Mouse (Mus musculus) limb, embryonic 12.5 days (tissue): ENCODE measurements around the gene Ttyh3. TPM values are rescaled to one million over a fixed set of nuclear protein-coding genes. Genes with fewer than 3 reads are reported as not detected.
A peak's percentile ranks its signal among the peaks of the same experiment; 100 is the strongest.

Source experiments
- ATAC-seq: fragments of 200-750 bp; cut with Nextera tagmentation; 2 replicates; pipeline ENCODE4 v1.8.0; 2017; ENCODE audit warnings: low read depth, moderate TSS enrichment; ENCODE audit not compliant: insufficient number of reproducible peaks, insufficient read depth, low FRiP score, low TSS enrichment
- H3K27ac ChIP-seq: fragments of 300-500 bp; sonication (generic); 2 replicates; pipeline ENCODE4 v1.5.1; 2016; ENCODE audit warnings: mild to moderate bottlenecking, moderate library complexity
- H3K27me3 ChIP-seq: fragments of 300-500 bp; sonication (generic); 2 replicates; pipeline ENCODE4 v1.6.1; 2016; ENCODE audit warnings: mild to moderate bottlenecking, moderate library complexity
- H3K36me3 ChIP-seq: fragments of 300-500 bp; sonication (generic); 2 replicates; pipeline ENCODE4 v1.6.1; 2016; ENCODE audit warnings: mild to moderate bottlenecking, moderate library complexity
- H3K4me1 ChIP-seq: fragments of 300-500 bp; sonication (generic); replicated peaks from 2 replicates; pipeline ENCODE4 v1.6.1; 2016
- H3K4me2 ChIP-seq: fragments of 300-500 bp; sonication (generic); 2 replicates; pipeline ENCODE4 v1.6.1; 2016; ENCODE audit warnings: mild to moderate bottlenecking, moderate library complexity
- H3K4me3 ChIP-seq: fragments of 300-500 bp; sonication (generic); replicated peaks from 2 replicates; pipeline ENCODE4 v1.5.1; 2016; ENCODE audit warnings: mild to moderate bottlenecking
- H3K9ac ChIP-seq: fragments of 300-500 bp; sonication (generic); replicated peaks from 2 replicates; pipeline ENCODE4 v1.6.1; 2016; ENCODE audit warnings: mild to moderate bottlenecking, moderate library complexity
- H3K9me3 ChIP-seq: fragments of 300-500 bp; sonication (generic); 2 replicates; pipeline ENCODE4 v1.6.1; 2016; ENCODE audit warnings: mild to moderate bottlenecking, moderate library complexity
- whole genome bisulfite sequencing: fragments of 180-500 bp; shearing (Covaris S2); methylation state at CpG from one replicate; pipeline ENCODE4 v1.1.7; 2016; 5-methylcytosine and 5-hydroxymethylcytosine counted together
- polyA plus RNA-seq: library from polyadenylated mRNA; unstranded; fragments of >200 nt; fragmentation: Nextera tagmentation; extraction: Ambion mirVana; gene quantifications from 2 replicates; pipeline ENCODE4 v1.2.1, GENCODE M21; 2016

Ttyh3 gene
- polyA plus RNA-seq, 1 experiment from 2014 or later, result 48.8 TPM

- no peaks in the 10 kb centered on the region for H3K27me3 ChIP-seq
- 93% methylated on average over 5 of the region's 5 CpGs for WGBS
- no peak overlapping the region for H3K4me2 ChIP-seq
- H3K4me3 ChIP-seq, result no peak overlapping the region
- H3K36me3 ChIP-seq, result peaks cover 100% of the 10 kb centered on the region
- no peaks in the 10 kb centered on the region for H3K4me1 ChIP-seq
- no peak for ATAC-seq
- H3K9me3 ChIP-seq, result peaks cover 13% of the 10 kb centered on the region
- no peak overlapping the region for H3K9ac ChIP-seq
- H3K27ac ChIP-seq, result no peak overlapping the region
Measured at GRCm38 (mm10) chr5:140627580-140627979, 21.3 kb downstream of the Ttyh3 start.

GRCm38 (mm10) chr5:140624961-140625360 lies 23.9 kb downstream of the Ttyh3 start:
- 93% methylated on average over 13 of the region's 13 CpGs for WGBS
- H3K9me3 ChIP-seq, result peaks cover 13% of the 10 kb centered on the region

GRCm38 (mm10) chr5:140624238-140624637 lies 24.6 kb downstream of the Ttyh3 start:
- peaks cover 85% of the 10 kb centered on the region for H3K36me3 ChIP-seq
- no peak overlapping the region for H3K9ac ChIP-seq
- ATAC-seq, result no peak
- H3K27ac ChIP-seq, result no peak overlapping the region
- H3K27me3 ChIP-seq, result no peaks in the 10 kb centered on the region
- 92% methylated on average over 5 of the region's 5 CpGs for WGBS
- H3K9me3 ChIP-seq, result peaks cover 13% of the 10 kb centered on the region
- no peak overlapping the region for H3K4me3 ChIP-seq
- H3K4me2 ChIP-seq, result no peak overlapping the region
- H3K4me1 ChIP-seq, result 0 out of 2 replicates have a peak, but pooled peaks cover 2% of the 10 kb centered on the region

More at GRCm38 (mm10) chr5:140624961-140625360, 23.9 kb downstream of the Ttyh3 start:
- Histone ChIP-seq H3K27ac (no peak overlapping the region), H3K4me3 (no peak overlapping the region), H3K4me1 (0 out of 2 replicates have a peak, but pooled peaks cover 2% of the 10 kb centered on the region), H3K9ac (no peak overlapping the region), H3K4me2 (no peak overlapping the region), H3K36me3 (peaks cover 92% of the 10 kb centered on the region), H3K27me3 (no peaks in the 10 kb centered on the region)
- ATAC-seq, result no peak

GRCm38 (mm10) chr5:140623791-140624190 lies 25.0 kb downstream of the Ttyh3 start:
- ATAC-seq, result no peak
- Histone ChIP-seq H3K36me3 (peaks cover 80% of the 10 kb centered on the region), H3K9me3 (peaks cover 9% of the 10 kb centered on the region), H3K27me3 (no peaks in the 10 kb centered on the region), H3K4me3 (no peak overlapping the region), H3K9ac (no peak overlapping the region), H3K4me1 (0 out of 2 replicates have a peak, but pooled peaks cover 2% of the 10 kb centered on the region), H3K27ac (no peak overlapping the region), H3K4me2 (no peak overlapping the region)
- WGBS, result 83% methylated on average over 4 of the region's 4 CpGs

GRCm38 (mm10) chr5:140622978-140623670 lies 25.7 kb downstream of the Ttyh3 start:
- Histone ChIP-seq H3K36me3 (peaks cover 74% of the 10 kb centered on the region), H3K4me3 (no peak overlapping the region), H3K9ac (no peak overlapping the region), H3K9me3 (peaks cover 2% of the 10 kb centered on the region), H3K4me1 (0 out of 2 replicates have a peak, but pooled peaks cover 2% of the 10 kb centered on the region), H3K27me3 (no peaks in the 10 kb centered on the region), H3K27ac (no peak overlapping the region), H3K4me2 (no peak overlapping the region)
- 94% methylated on average over 23 of the region's 23 CpGs for WGBS
- ATAC-seq, result no peak

- no peak overlapping the region for H3K9ac ChIP-seq
- H3K27me3 ChIP-seq, result no peaks in the 10 kb centered on the region
- H3K27ac ChIP-seq, result peak overlapping the region; percentile 42; the same call in 1 of the 2 replicates
- ATAC-seq, result no peak
- H3K9me3 ChIP-seq, result no peaks in the 10 kb centered on the region
- 83% methylated on average over 10 of the region's 10 CpGs for WGBS
- no peak overlapping the region for H3K4me3 ChIP-seq
- H3K36me3 ChIP-seq, result peaks cover 58% of the 10 kb centered on the region
- H3K4me1 ChIP-seq, result 0 out of 2 replicates have a peak, but pooled peaks cover 3% of the 10 kb centered on the region
- H3K4me2 ChIP-seq, result no peak overlapping the region
Measured at GRCm38 (mm10) chr5:140621517-140621916, 27.3 kb downstream of the Ttyh3 start.

GRCm38 (mm10) chr5:140621092-140621491 lies 27.7 kb downstream of the Ttyh3 start:
- H3K27me3 ChIP-seq, result no peaks in the 10 kb centered on the region
- no peak overlapping the region for H3K9ac ChIP-seq
- H3K4me2 ChIP-seq, result no peak overlapping the region
- WGBS, result 78% methylated on average over 9 of the region's 9 CpGs
- H3K36me3 ChIP-seq, result peaks cover 53% of the 10 kb centered on the region
- H3K4me3 ChIP-seq, result no peak overlapping the region
- 0 out of 2 replicates have a peak, but pooled peaks cover 7% of the 10 kb centered on the region for H3K4me1 ChIP-seq
- ATAC-seq, result no peak
- H3K27ac ChIP-seq, result peak overlapping the region; percentile 42; the same call in 1 of the 2 replicates
- H3K9me3 ChIP-seq, result no peaks in the 10 kb centered on the region

GRCm38 (mm10) chr5:140619895-140620736 lies 28.7 kb downstream of the Ttyh3 start:
- no peak overlapping the region for H3K4me3 ChIP-seq
- ATAC-seq, result no peak; the same call in 1 of the 2 replicates
- H3K36me3 ChIP-seq, result peaks cover 44% of the 10 kb centered on the region
- 60% methylated on average over 7 of the region's 7 CpGs for WGBS
- H3K9me3 ChIP-seq, result no peaks in the 10 kb centered on the region
- H3K27ac ChIP-seq, result no peak overlapping the region
- no peak overlapping the region for H3K9ac ChIP-seq
- 0 out of 2 replicates have a peak, but pooled peaks cover 7% of the 10 kb centered on the region for H3K4me1 ChIP-seq
- H3K4me2 ChIP-seq, result no peak overlapping the region
- no peaks in the 10 kb centered on the region for H3K27me3 ChIP-seq

- ATAC-seq, result no peak
- no peak overlapping the region for H3K27ac ChIP-seq
- H3K9ac ChIP-seq, result no peak overlapping the region
- 0 out of 2 replicates have a peak, but pooled peaks cover 7% of the 10 kb centered on the region for H3K4me1 ChIP-seq
- H3K4me3 ChIP-seq, result no peak overlapping the region
- no peak overlapping the region for H3K4me2 ChIP-seq
- 22% methylated on average over 6 of the region's 6 CpGs for WGBS
- no peaks in the 10 kb centered on the region for H3K9me3 ChIP-seq
- peaks cover 40% of the 10 kb centered on the region for H3K36me3 ChIP-seq
- no peaks in the 10 kb centered on the region for H3K27me3 ChIP-seq
Measured at GRCm38 (mm10) chr5:140619151-140619771, 29.6 kb downstream of the Ttyh3 start.

- H3K4me3 ChIP-seq, result no peak overlapping the region
- H3K9me3 ChIP-seq, result no peaks in the 10 kb centered on the region
- WGBS, result 75% methylated on average over 5 of the region's 5 CpGs
- ATAC-seq, result no peak
- H3K9ac ChIP-seq, result no peak overlapping the region
- H3K36me3 ChIP-seq, result peaks cover 26% of the 10 kb centered on the region
- peaks cover 5% of the 10 kb centered on the region for H3K27me3 ChIP-seq
- H3K4me1 ChIP-seq, result peaks cover 7% of the 10 kb centered on the region; the same call in 1 of the 2 replicates
- 0 out of 2 replicates have a peak overlapping the region, but pooled peaks have one; percentile 17 for H3K27ac ChIP-seq
- H3K4me2 ChIP-seq, result no peak overlapping the region
Measured at GRCm38 (mm10) chr5:140617714-140618113, 31.1 kb downstream of the Ttyh3 start.

GRCm38 (mm10) chr5:140616691-140617090 lies 32.1 kb downstream of the Ttyh3 start:
- no peaks in the 10 kb centered on the region for H3K9me3 ChIP-seq
- peaks cover 15% of the 10 kb centered on the region for H3K27me3 ChIP-seq
- 0 out of 2 replicates have a peak overlapping the region, but pooled peaks have one; percentile 29 for H3K27ac ChIP-seq
- ATAC-seq, result no peak
- no peak overlapping the region for H3K4me2 ChIP-seq
- H3K36me3 ChIP-seq, result peaks cover 16% of the 10 kb centered on the region
- 70% methylated on average over 9 of the region's 9 CpGs for WGBS
- no peak overlapping the region for H3K4me3 ChIP-seq
- peaks cover 17% of the 10 kb centered on the region for H3K4me1 ChIP-seq
- H3K9ac ChIP-seq, result no peak overlapping the region
